Mouse (Mus musculus): ENCODE data around the gene Ctbs. TPM values are rescaled to one million over a fixed set of nuclear protein-coding genes. Genes with fewer than 3 reads are reported as not detected.

The Ctbs gene
- polyA plus RNA-seq, 1 experiment from 2014 or later = 12.9 TPM

GRCm38 (mm10) chr3:146440011-146440410 is 9.6 kb upstream of the Ctbs start:
- peaks cover 34% of the 10 kb centered on the region for H3K36me3 ChIP-seq (ENCODE audit: control insufficient read depth, insufficient read depth, low read length)
- no peak overlapping the region for H3K4me2 ChIP-seq (replicated peaks; ENCODE audit: low read depth, low read length)
- no peak overlapping the region for H3K27ac ChIP-seq (ENCODE audit: low read depth, low read length)
- no peaks in the 10 kb centered on the region for H3K27me3 ChIP-seq (ENCODE audit: control insufficient read depth, insufficient read depth, low read length)
- H3K4me3 ChIP-seq (ENCODE audit: low read length) = no peak overlapping the region
- WGBS = 93% methylated on average over 12 of the region's 12 CpGs
- no peaks in the 10 kb centered on the region for H3K4me1 ChIP-seq (ENCODE audit: control insufficient read depth, insufficient read depth, low read length)
- no peak for ATAC-seq (ENCODE audit: low FRiP score, low TSS enrichment)
- H3K9me3 ChIP-seq (ENCODE audit: control insufficient read depth, low read length) = no peaks in the 10 kb centered on the region
- H3K9ac ChIP-seq (ENCODE audit: low read depth, low read length) = no peak overlapping the region

- no peak for ATAC-seq (ENCODE audit: low FRiP score, low TSS enrichment)
- Histone ChIP-seq H3K4me2 (replicated peaks; ENCODE audit: low read depth, low read length) (no peak overlapping the region), H3K27me3 (ENCODE audit: control insufficient read depth, insufficient read depth, low read length) (no peaks in the 10 kb centered on the region), H3K9me3 (ENCODE audit: control insufficient read depth, low read length) (no peaks in the 10 kb centered on the region), H3K4me3 (ENCODE audit: low read length) (no peak overlapping the region), H3K27ac (ENCODE audit: low read depth, low read length) (no peak overlapping the region), H3K4me1 (ENCODE audit: control insufficient read depth, insufficient read depth, low read length) (no peaks in the 10 kb centered on the region), H3K36me3 (ENCODE audit: control insufficient read depth, insufficient read depth, low read length) (peaks cover 34% of the 10 kb centered on the region), H3K9ac (ENCODE audit: low read depth, low read length) (no peak overlapping the region)
- WGBS = 91% methylated on average over 7 of the region's 7 CpGs
Measured at GRCm38 (mm10) chr3:146440422-146440821, 9.2 kb upstream of the Ctbs start.

- Histone ChIP-seq H3K4me1 (ENCODE audit: control insufficient read depth, insufficient read depth, low read length) (no peaks in the 10 kb centered on the region), H3K9ac (ENCODE audit: low read depth, low read length) (no peak overlapping the region), H3K4me3 (ENCODE audit: low read length) (no peak overlapping the region), H3K27ac (ENCODE audit: low read depth, low read length) (no peak overlapping the region), H3K4me2 (replicated peaks; ENCODE audit: low read depth, low read length) (no peak overlapping the region), H3K27me3 (ENCODE audit: control insufficient read depth, insufficient read depth, low read length) (no peaks in the 10 kb centered on the region), H3K36me3 (ENCODE audit: control insufficient read depth, insufficient read depth, low read length) (peaks cover 18% of the 10 kb centered on the region), H3K9me3 (ENCODE audit: control insufficient read depth, low read length) (no peaks in the 10 kb centered on the region)
- ATAC-seq (ENCODE audit: low FRiP score, low TSS enrichment) = no peak
- WGBS = 92% methylated on average over 7 of the region's 7 CpGs
Measured at GRCm38 (mm10) chr3:146442484-146442883, 7.1 kb upstream of the Ctbs start.

- H3K4me2 ChIP-seq (replicated peaks; ENCODE audit: low read depth, low read length) = no peak overlapping the region
- H3K27ac ChIP-seq (ENCODE audit: low read depth, low read length) = no peak overlapping the region
- H3K4me1 ChIP-seq (ENCODE audit: control insufficient read depth, insufficient read depth, low read length) = no peaks in the 10 kb centered on the region
- no peak overlapping the region for H3K4me3 ChIP-seq (ENCODE audit: low read length)
- no peak for ATAC-seq (ENCODE audit: low FRiP score, low TSS enrichment)
- no peak overlapping the region for H3K9ac ChIP-seq (ENCODE audit: low read depth, low read length)
- H3K9me3 ChIP-seq (ENCODE audit: control insufficient read depth, low read length) = no peaks in the 10 kb centered on the region
- H3K27me3 ChIP-seq (ENCODE audit: control insufficient read depth, insufficient read depth, low read length) = no peaks in the 10 kb centered on the region
- peaks cover 17% of the 10 kb centered on the region for H3K36me3 ChIP-seq (ENCODE audit: control insufficient read depth, insufficient read depth, low read length)
- 92% methylated on average over 8 of the region's 8 CpGs for WGBS
Measured at GRCm38 (mm10) chr3:146442936-146443335, 6.7 kb upstream of the Ctbs start.

- Histone ChIP-seq H3K4me2 (replicated peaks; ENCODE audit: low read depth, low read length) (no peak overlapping the region), H3K4me3 (ENCODE audit: low read length) (no peak overlapping the region), H3K9ac (ENCODE audit: low read depth, low read length) (no peak overlapping the region), H3K4me1 (ENCODE audit: control insufficient read depth, insufficient read depth, low read length) (no peaks in the 10 kb centered on the region), H3K9me3 (ENCODE audit: control insufficient read depth, low read length) (no peaks in the 10 kb centered on the region), H3K27me3 (ENCODE audit: control insufficient read depth, insufficient read depth, low read length) (no peaks in the 10 kb centered on the region), H3K36me3 (ENCODE audit: control insufficient read depth, insufficient read depth, low read length) (peaks cover 13% of the 10 kb centered on the region), H3K27ac (ENCODE audit: low read depth, low read length) (no peak overlapping the region)
- 96% methylated on average over 7 of the region's 7 CpGs for WGBS
- ATAC-seq (ENCODE audit: low FRiP score, low TSS enrichment) = no peak
Measured at GRCm38 (mm10) chr3:146443380-146443779, 6.2 kb upstream of the Ctbs start.

GRCm38 (mm10) chr3:146444880-146445279 is 4.7 kb upstream of the Ctbs start:
- Histone ChIP-seq H3K27me3 (ENCODE audit: control insufficient read depth, insufficient read depth, low read length) (no peaks in the 10 kb centered on the region), H3K27ac (ENCODE audit: low read depth, low read length) (no peak overlapping the region), H3K9me3 (ENCODE audit: control insufficient read depth, low read length) (no peaks in the 10 kb centered on the region), H3K4me1 (ENCODE audit: control insufficient read depth, insufficient read depth, low read length) (no peaks in the 10 kb centered on the region), H3K9ac (ENCODE audit: low read depth, low read length) (no peak overlapping the region), H3K36me3 (ENCODE audit: control insufficient read depth, insufficient read depth, low read length) (peaks cover 8% of the 10 kb centered on the region; the same call in 1 of the 2 replicates), H3K4me3 (ENCODE audit: low read length) (no peak overlapping the region), H3K4me2 (replicated peaks; ENCODE audit: low read depth, low read length) (no peak overlapping the region)
- WGBS = 87% methylated on average over 7 of the region's 7 CpGs
- no peak for ATAC-seq (ENCODE audit: low FRiP score, low TSS enrichment)

GRCm38 (mm10) chr3:146447156-146447555 is 2.4 kb upstream of the Ctbs start:
- Histone ChIP-seq H3K4me1 (ENCODE audit: control insufficient read depth, insufficient read depth, low read length) (no peaks in the 10 kb centered on the region), H3K36me3 (ENCODE audit: control insufficient read depth, insufficient read depth, low read length) (no peaks in the 10 kb centered on the region), H3K9ac (ENCODE audit: low read depth, low read length) (no peak overlapping the region), H3K4me2 (replicated peaks; ENCODE audit: low read depth, low read length) (no peak overlapping the region), H3K27me3 (ENCODE audit: control insufficient read depth, insufficient read depth, low read length) (no peaks in the 10 kb centered on the region), H3K27ac (ENCODE audit: low read depth, low read length) (no peak overlapping the region), H3K9me3 (ENCODE audit: control insufficient read depth, low read length) (no peaks in the 10 kb centered on the region), H3K4me3 (ENCODE audit: low read length) (no peak overlapping the region)
- no peak for ATAC-seq (ENCODE audit: low FRiP score, low TSS enrichment)
- 91% methylated on average over 5 of the region's 5 CpGs for WGBS

GRCm38 (mm10) chr3:146447598-146447997 is 2.0 kb upstream of the Ctbs start:
- Histone ChIP-seq H3K9ac (ENCODE audit: low read depth, low read length) (no peak overlapping the region), H3K4me2 (replicated peaks; ENCODE audit: low read depth, low read length) (no peak overlapping the region), H3K36me3 (ENCODE audit: control insufficient read depth, insufficient read depth, low read length) (no peaks in the 10 kb centered on the region), H3K9me3 (ENCODE audit: control insufficient read depth, low read length) (no peaks in the 10 kb centered on the region), H3K4me1 (ENCODE audit: control insufficient read depth, insufficient read depth, low read length) (no peaks in the 10 kb centered on the region), H3K27ac (ENCODE audit: low read depth, low read length) (no peak overlapping the region), H3K27me3 (ENCODE audit: control insufficient read depth, insufficient read depth, low read length) (no peaks in the 10 kb centered on the region), H3K4me3 (ENCODE audit: low read length) (no peak overlapping the region)
- no peak for ATAC-seq (ENCODE audit: low FRiP score, low TSS enrichment)
- 89% methylated on average over 3 of the region's 3 CpGs for WGBS

- Histone ChIP-seq H3K9me3 (ENCODE audit: control insufficient read depth, low read length) (no peaks in the 10 kb centered on the region), H3K4me1 (ENCODE audit: control insufficient read depth, insufficient read depth, low read length) (no peaks in the 10 kb centered on the region), H3K27me3 (ENCODE audit: control insufficient read depth, insufficient read depth, low read length) (no peaks in the 10 kb centered on the region), H3K36me3 (ENCODE audit: control insufficient read depth, insufficient read depth, low read length) (no peaks in the 10 kb centered on the region), H3K4me2 (replicated peaks; ENCODE audit: low read depth, low read length) (no peak overlapping the region), H3K4me3 (ENCODE audit: low read length) (no peak overlapping the region), H3K27ac (ENCODE audit: low read depth, low read length) (no peak overlapping the region), H3K9ac (ENCODE audit: low read depth, low read length) (no peak overlapping the region)
- no peak for ATAC-seq (ENCODE audit: low FRiP score, low TSS enrichment)
- 89% methylated on average over 10 of the region's 10 CpGs for WGBS
Measured at GRCm38 (mm10) chr3:146448372-146448771, 1.2 kb upstream of the Ctbs start.

- WGBS = 64% methylated on average over 6 of the region's 6 CpGs
- H3K4me1 ChIP-seq (ENCODE audit: control insufficient read depth, insufficient read depth, low read length) = no peaks in the 10 kb centered on the region
- H3K27me3 ChIP-seq (ENCODE audit: control insufficient read depth, insufficient read depth, low read length) = no peaks in the 10 kb centered on the region
- H3K4me3 ChIP-seq (ENCODE audit: low read length) = no peak overlapping the region
- no peaks in the 10 kb centered on the region for H3K9me3 ChIP-seq (ENCODE audit: control insufficient read depth, low read length)
- ATAC-seq (ENCODE audit: low FRiP score, low TSS enrichment) = no peak
- H3K36me3 ChIP-seq (ENCODE audit: control insufficient read depth, insufficient read depth, low read length) = no peaks in the 10 kb centered on the region
- H3K4me2 ChIP-seq (replicated peaks; ENCODE audit: low read depth, low read length) = no peak overlapping the region
- H3K27ac ChIP-seq (ENCODE audit: low read depth, low read length) = no peak overlapping the region
- H3K9ac ChIP-seq (ENCODE audit: low read depth, low read length) = no peak overlapping the region
Measured at GRCm38 (mm10) chr3:146448969-146449368, 626 bp upstream of the Ctbs start.
